Comparison of ENCODE assay signal across 16 mouse cellular contexts in genomic region chr15:12318451-12318850, GRCm38 (mm10). TPM values are rescaled to one million over a fixed set of nuclear protein-coding genes. Genes with fewer than 3 reads are reported as not detected.
"Had no signal": no experiment of that assay in that cellular context is flagged by ENCODE, and none has a peak within 500 bp of the region (broad histone marks: within the 10 kb centered on the region; RNA-seq: fewer than 3 reads in every experiment).

No protein-coding gene starts in this region.

- H3K9me3 ChIP-seq: midbrain, embryonic 10.5 days; midbrain, embryonic 12.5 days; neural tube, embryonic 12.5 days; stomach, embryonic 15.5 days had no signal

- ATAC-seq: midbrain, embryonic 16.5 days had no signal

- H3K4me3 ChIP-seq: midbrain, embryonic 10.5 days; midbrain, embryonic 12.5 days; neural tube, embryonic 12.5 days; stomach, embryonic 15.5 days had no signal

- H3K4me2 ChIP-seq: lung, embryonic 14.5 days; midbrain, embryonic 12.5 days; neural tube, embryonic 12.5 days; stomach, embryonic 15.5 days had no signal

- H3K27ac ChIP-seq: midbrain, embryonic 10.5 days; midbrain, embryonic 12.5 days; neural tube, embryonic 12.5 days; stomach, embryonic 15.5 days; stomach, postnatal 0 days had no signal

- H3K36me3 ChIP-seq: midbrain, embryonic 10.5 days; midbrain, embryonic 12.5 days; neural tube, embryonic 12.5 days; stomach, embryonic 15.5 days had no signal

- DNase-seq: lung, adult 18-20 months; lung, embryonic 14.5 days; lung, postnatal 10 days; lung, postnatal 4 days; midbrain, embryonic 14.5 days; right cerebral cortex, postnatal 14 days; thymus, postnatal 14 days; thymus, postnatal 36 days had no signal

- H3K27me3 ChIP-seq: stomach, embryonic 15.5 days had no signal

- H3K9ac ChIP-seq: lung, embryonic 14.5 days; neural tube, embryonic 12.5 days; stomach, embryonic 15.5 days had no signal

RNA-seq across cellular contexts. Expression of gene 1810049J17Rik, which starts 3.2 kb away (rescaled TPM):
- total RNA-seq: neutrophil, adult 5-6 weeks had no signal
- polyA plus RNA-seq: midbrain, embryonic 16.5 days; spleen, adult 2 months had no signal
